Mouse (Mus musculus): ENCODE data around the gene Smyd4.

DNA sequence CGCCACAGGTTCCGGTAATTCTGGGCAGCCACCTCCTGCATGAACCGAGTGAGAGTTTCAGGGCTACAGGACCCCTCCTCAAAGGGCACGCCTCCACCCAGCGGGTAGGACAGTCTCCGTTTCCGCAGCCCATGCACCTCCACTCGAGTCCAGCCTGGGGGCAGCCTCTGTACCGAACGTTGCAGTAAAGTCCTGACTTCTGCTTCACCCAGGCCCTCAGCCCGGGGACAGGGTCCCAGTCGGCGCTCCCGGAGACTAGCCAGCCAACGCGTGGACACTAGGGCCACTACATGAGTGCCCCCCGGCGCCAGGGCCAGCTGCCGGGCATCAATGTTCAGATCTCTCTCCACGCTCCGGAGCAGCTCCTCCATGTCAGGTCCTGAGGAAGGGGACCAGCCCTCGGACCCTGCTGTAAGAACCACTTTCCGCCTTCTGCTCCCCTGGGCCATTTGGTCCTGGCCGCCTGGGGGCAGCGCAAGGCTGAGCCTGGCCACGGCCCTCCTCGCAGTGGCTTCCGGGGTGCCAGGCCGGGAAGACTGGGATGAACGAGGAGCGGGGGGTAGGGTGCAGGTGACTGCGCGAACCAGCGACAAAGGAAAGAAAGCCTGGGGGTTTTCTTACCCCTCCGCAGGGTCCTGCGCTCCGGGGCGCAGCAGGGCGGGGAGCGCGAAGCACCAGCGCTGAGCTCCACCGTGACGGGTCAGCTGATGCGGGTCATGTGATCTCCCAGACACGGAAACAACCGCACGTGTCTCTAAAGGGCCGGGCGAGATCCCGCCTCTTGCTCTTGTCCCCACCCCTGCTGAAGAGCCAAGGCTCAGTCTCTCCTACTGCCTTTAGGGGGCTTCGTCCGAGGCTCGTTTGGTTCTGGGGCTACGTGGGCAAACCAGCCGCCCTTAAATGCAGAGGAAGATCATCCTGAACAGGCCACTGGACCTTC, 106.0 kb downstream of the Smyd4 start, which contains the start of gene Wdr81:
- TF ChIP-seq POLR2A (IDR thresholded peaks at IDR 0.05; ENCODE audit: low read depth, low read length), result peak; percentile 26
- peak; percentile 40 for TF ChIP-seq CTCF (conservative IDR thresholded peaks at IDR 0.05; ENCODE audit: insufficient read depth, insufficient read length, low read depth, low read length)

All from kidney, adult 2 months (tissue).